Comparison of ENCODE assay signal across 17 mouse cellular contexts in the genomic region with DNA sequence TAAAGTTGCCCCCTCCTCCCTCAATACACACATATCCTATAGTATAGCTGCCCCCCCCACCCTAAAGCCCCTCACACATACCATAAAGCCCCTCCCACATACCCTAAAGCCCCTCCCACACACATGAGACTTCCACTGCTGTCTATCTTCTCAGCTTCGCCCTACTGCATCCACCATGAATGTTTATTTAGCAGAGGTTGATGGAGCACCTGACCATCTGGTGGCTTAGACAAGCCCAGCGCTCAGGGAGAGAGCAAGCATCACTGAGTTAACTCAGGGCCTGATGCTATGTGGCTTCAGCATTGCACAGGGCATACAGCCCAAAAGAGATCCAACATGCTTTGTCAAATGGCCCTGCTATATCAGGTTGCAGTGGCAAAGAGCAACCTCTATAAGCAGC. TPM values are rescaled to one million over a fixed set of nuclear protein-coding genes. Genes with fewer than 3 reads are reported as not detected.
"Had no signal": no experiment of that assay in that cellular context is flagged by ENCODE, and none has a peak within 500 bp of the region (broad histone marks: within the 10 kb centered on the region; RNA-seq: fewer than 3 reads in every experiment).

No protein-coding gene starts in this region.

- H3K4me1 ChIP-seq: limb, embryonic 13.5 days; midbrain, embryonic 15.5 days; neural tube, embryonic 12.5 days; stomach, embryonic 15.5 days had no signal

- H3K4me2 ChIP-seq: limb, embryonic 13.5 days; midbrain, embryonic 15.5 days; neural tube, embryonic 12.5 days; stomach, embryonic 15.5 days had no signal

- H3K27me3 ChIP-seq: limb, embryonic 13.5 days; midbrain, embryonic 15.5 days; neural tube, embryonic 12.5 days; stomach, embryonic 15.5 days had no signal

- DNase-seq: kidney, adult 2 months; kidney, postnatal 36 days; left cerebral cortex, postnatal 4 days; lung, adult 18-20 months; lung, postnatal 36 days; right cerebral cortex, postnatal 4 days; thymus, adult 2 months; thymus, postnatal 25 days had no signal

- ATAC-seq: inflammation-experienced regulatory T-cells, adult 6 months; lung, postnatal 0 days; midbrain, embryonic 15.5 days had no signal

- H3K4me3 ChIP-seq: limb, embryonic 13.5 days; midbrain, embryonic 15.5 days; neural tube, embryonic 12.5 days; stomach, embryonic 15.5 days had no signal

- H3K27ac ChIP-seq: limb, embryonic 13.5 days; midbrain, embryonic 15.5 days; neural tube, embryonic 12.5 days; stomach, embryonic 15.5 days had no signal

- H3K9me3 ChIP-seq: limb, embryonic 13.5 days; midbrain, embryonic 15.5 days; neural tube, embryonic 12.5 days; stomach, embryonic 15.5 days had no signal

- H3K36me3 ChIP-seq: limb, embryonic 13.5 days; midbrain, embryonic 15.5 days; neural tube, embryonic 12.5 days; stomach, embryonic 15.5 days had no signal

- H3K9ac ChIP-seq: limb, embryonic 13.5 days; midbrain, embryonic 15.5 days; neural tube, embryonic 12.5 days; stomach, embryonic 15.5 days had no signal

RNA-seq across cellular contexts. Expression of gene Gipc2, which starts 12.9 kb away (rescaled TPM):
- total RNA-seq: megakaryocyte progenitor cell, adult 5-6 weeks; monocyte, adult 5-6 weeks; neutrophil, adult 5-6 weeks had no signal
- polyA plus RNA-seq: inflammation-experienced regulatory T-cells, adult 6 months had no signal
